Mouse (Mus musculus) forebrain, postnatal 0 days (tissue): ENCODE results near the gene Itga4. TPM values are rescaled to one million over a fixed set of nuclear protein-coding genes. Genes with fewer than 3 reads are reported as not detected.

Source experiments
- ATAC-seq: fragments of 200-750 bp; cut with Nextera tagmentation; 2 replicates; pipeline ENCODE4 v1.8.0; 2017; ENCODE audit warnings: mild to moderate bottlenecking, moderate library complexity
- DNase-seq: peaks from one replicate; pipeline ENCODE4 v3.0.0-alpha.2; 2015
- H3K27ac ChIP-seq: fragments of 300-500 bp; sonication (generic); 2 replicates; pipeline ENCODE4 v1.5.1; 2014; ENCODE audit warnings: low read depth, mild to moderate bottlenecking, antibody characterized with exemption, low read length, moderate library complexity, mixed read lengths
- H3K27me3 ChIP-seq: fragments of 300-500 bp; sonication (generic); 2 replicates; pipeline ENCODE4 v1.6.1; 2014; ENCODE audit warnings: mild to moderate bottlenecking, low read length, mixed read lengths; ENCODE audit not compliant: insufficient read depth
- H3K36me3 ChIP-seq: fragments of 300-500 bp; sonication (generic); 2 replicates; pipeline ENCODE4 v1.6.1; 2014; ENCODE audit warnings: mild to moderate bottlenecking, moderate library complexity; ENCODE audit not compliant: insufficient read depth
- H3K4me1 ChIP-seq: fragments of 300-500 bp; sonication (generic); 2 replicates; pipeline ENCODE4 v1.6.1; 2014; ENCODE audit warnings: antibody characterized with exemption; ENCODE audit not compliant: insufficient read depth
- H3K4me2 ChIP-seq: fragments of 300-500 bp; sonication (generic); 2 replicates; pipeline ENCODE4 v1.6.1; 2014; ENCODE audit warnings: low read depth, mild to moderate bottlenecking, moderate library complexity
- H3K4me3 ChIP-seq: fragments of 300-500 bp; sonication (generic); 2 replicates; pipeline ENCODE4 v1.5.1; 2014; ENCODE audit warnings: low read depth, low read length, mixed read lengths
- H3K9ac ChIP-seq: fragments of 300-500 bp; sonication (generic); 2 replicates; pipeline ENCODE4 v1.6.1; 2014; ENCODE audit warnings: mild to moderate bottlenecking
- H3K9me3 ChIP-seq: fragments of 300-500 bp; sonication (generic); 2 replicates; pipeline ENCODE4 v1.6.1; 2016; ENCODE audit warnings: low read length
- CTCF ChIP-seq: sonication (generic); IDR thresholded peaks from 2 replicates; pipeline ENCODE4 v1.5.1; 2016; ENCODE audit warnings: antibody characterized with exemption, control low read depth, low read depth
- WGBS: fragments of 180-500 bp; shearing (Covaris S2); extraction: QIAGEN DNeasy Blood & Tissue Kit; methylation state at CpG from one replicate; pipeline ENCODE4 v1.1.7; 2014; 5-methylcytosine and 5-hydroxymethylcytosine counted together
- polyA plus RNA-seq: library from polyadenylated mRNA; unstranded; fragments of >200 nt; fragmentation: Nextera tagmentation; extraction: Ambion mirVana; gene quantifications from 2 replicates; pipeline ENCODE4 v1.2.1, GENCODE M21; 2015
- total RNA-seq: library from RNA; depleted of rRNA; stranded (reverse); fragments of >200 nt; gene quantifications from 2 replicates; pipeline ENCODE4 v1.2.3, GENCODE M21; 2014

Gene Itga4
- total and polyA plus RNA-seq, 2 experiments from 2014 or later = 1.5 to 4.1 TPM

DNA sequence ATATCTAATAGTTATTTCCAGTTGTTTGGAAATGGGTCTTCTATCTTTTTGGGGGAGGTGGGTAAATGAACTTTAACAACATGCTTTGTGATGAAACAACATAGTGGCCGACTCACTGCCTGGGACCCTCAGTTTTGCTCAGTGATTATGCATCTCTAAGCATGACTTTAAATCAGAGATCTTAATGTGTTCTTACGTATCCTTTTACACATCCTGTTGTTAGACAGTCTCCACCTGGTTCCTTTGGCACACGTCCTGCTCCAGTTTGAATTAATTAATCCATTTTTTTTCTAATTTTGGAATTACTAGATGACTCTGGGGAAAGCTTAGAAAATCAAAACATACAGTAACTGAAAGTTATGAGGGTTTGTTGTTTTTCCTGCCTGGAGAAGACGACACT lies 57.3 kb downstream of the Itga4 start:
- DNase-seq (no peak), ATAC-seq (no peak)
- 56% methylated on average over 4 of the region's 4 CpGs for WGBS
- no peak for TF ChIP-seq CTCF
- Histone ChIP-seq H3K4me3 (no peak overlapping the region), H3K27me3 (no peaks in the 10 kb centered on the region), H3K4me1 (no peaks in the 10 kb centered on the region), H3K36me3 (no peaks in the 10 kb centered on the region), H3K9me3 (no peaks in the 10 kb centered on the region), H3K27ac (no peak overlapping the region), H3K9ac (no peak overlapping the region), H3K4me2 (no peak overlapping the region)

DNA sequence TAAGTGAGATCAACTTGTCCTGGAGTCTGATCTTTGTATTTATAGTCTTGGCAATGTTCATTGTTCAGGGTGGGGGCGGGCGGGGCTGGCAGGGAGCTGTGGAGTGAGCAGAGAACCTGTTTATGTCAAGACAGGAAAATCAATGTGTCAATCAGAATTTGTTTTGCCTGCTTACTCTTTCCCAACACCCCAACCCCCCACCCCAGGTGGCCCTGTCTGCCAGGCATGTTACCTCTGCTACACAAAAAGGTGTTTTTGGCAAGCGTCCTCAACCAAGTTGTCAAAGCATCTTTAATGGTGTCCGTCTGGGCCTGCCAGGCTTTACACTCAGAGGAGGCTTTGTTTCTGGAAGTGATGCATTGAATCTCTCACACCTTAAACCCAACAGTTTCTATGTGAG lies 59.9 kb downstream of the Itga4 start:
- H3K9me3 ChIP-seq = no peaks in the 10 kb centered on the region
- no peaks in the 10 kb centered on the region for H3K4me1 ChIP-seq
- no peaks in the 10 kb centered on the region for H3K27me3 ChIP-seq
- no peaks in the 10 kb centered on the region for H3K36me3 ChIP-seq
- 59% methylated on average over 4 of the region's 4 CpGs for WGBS
- no peak for TF ChIP-seq CTCF
- H3K9ac ChIP-seq = no peak overlapping the region
- no peak for DNase-seq
- no peak overlapping the region for H3K4me3 ChIP-seq
- no peak overlapping the region for H3K27ac ChIP-seq
- no peak for ATAC-seq
- no peak overlapping the region for H3K4me2 ChIP-seq

DNA sequence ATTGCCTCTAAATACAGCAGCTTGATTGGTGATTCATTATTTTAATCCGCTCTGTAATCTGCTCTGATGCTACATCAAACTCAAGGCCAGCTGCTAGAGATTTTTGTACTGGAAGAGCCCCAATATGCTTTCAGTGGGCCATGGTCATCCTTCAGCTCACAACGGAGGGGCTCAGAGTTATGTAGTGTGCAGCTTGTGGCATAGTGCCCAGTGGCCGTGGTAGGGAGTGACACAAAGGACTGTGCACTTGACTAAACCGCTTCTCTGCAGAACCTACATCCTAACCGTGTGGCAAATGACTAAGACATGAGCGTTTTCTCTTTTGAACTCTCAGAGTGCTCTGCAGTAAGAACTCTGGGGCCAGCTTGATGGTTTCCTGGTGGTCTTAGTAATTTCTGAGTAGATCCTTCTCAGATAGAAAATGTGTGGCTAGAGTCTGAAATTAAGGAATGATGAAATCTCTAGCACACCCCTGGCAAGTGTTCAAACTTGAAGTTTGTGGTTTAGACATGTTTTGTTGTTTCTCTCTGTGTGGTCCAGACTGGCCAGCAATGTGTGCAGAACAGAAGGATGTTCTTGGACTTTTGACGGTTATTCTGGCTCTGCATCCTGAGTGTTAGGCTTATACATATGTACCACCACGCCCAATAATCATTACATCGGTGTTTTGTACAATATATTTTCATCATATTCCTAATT lies 61.1 kb downstream of the Itga4 start:
- Histone ChIP-seq H3K9ac (no peak overlapping the region), H3K9me3 (no peaks in the 10 kb centered on the region), H3K4me1 (no peaks in the 10 kb centered on the region), H3K4me2 (no peak overlapping the region), H3K4me3 (no peak overlapping the region), H3K27ac (no peak overlapping the region), H3K36me3 (no peaks in the 10 kb centered on the region), H3K27me3 (no peaks in the 10 kb centered on the region)
- no peak for DNase-seq
- ATAC-seq = no peak
- no peak for TF ChIP-seq CTCF
- WGBS = 70% methylated on average over 9 of the region's 9 CpGs

GRCm38 (mm10) chr2:79328079-79328478 lies 72.9 kb downstream of the Itga4 start:
- Histone ChIP-seq H3K27ac (no peak overlapping the region), H3K9ac (no peak overlapping the region), H3K4me3 (no peak overlapping the region), H3K9me3 (no peaks in the 10 kb centered on the region), H3K27me3 (no peaks in the 10 kb centered on the region), H3K4me2 (no peak overlapping the region), H3K36me3 (no peaks in the 10 kb centered on the region), H3K4me1 (no peaks in the 10 kb centered on the region)
- ATAC-seq (no peak), DNase-seq (no peak)
- no peak for TF ChIP-seq CTCF
- WGBS = 38% methylated on average over 2 of the region's 2 CpGs

DNA sequence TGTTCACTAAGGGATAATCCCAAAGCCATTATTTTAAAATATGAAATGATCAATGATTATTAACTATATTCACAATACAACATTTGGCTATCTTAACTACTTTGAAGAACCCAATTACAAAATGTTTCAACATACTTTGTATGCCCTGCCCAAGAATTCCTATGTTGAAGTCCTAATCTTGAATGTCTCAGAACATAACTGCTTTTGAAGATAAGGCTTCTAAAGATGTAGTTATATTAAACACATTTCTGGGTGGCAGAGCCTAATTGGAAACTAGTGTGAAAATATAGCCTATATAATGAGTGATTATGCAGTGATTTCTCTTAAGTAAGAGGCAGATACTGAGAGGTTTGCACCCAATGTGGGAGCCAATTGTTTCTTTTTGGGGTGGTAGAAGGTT lies 79.4 kb downstream of the Itga4 start:
- Histone ChIP-seq H3K4me1 (no peaks in the 10 kb centered on the region), H3K9me3 (no peaks in the 10 kb centered on the region), H3K9ac (no peak overlapping the region), H3K27me3 (no peaks in the 10 kb centered on the region), H3K4me2 (no peak overlapping the region), H3K36me3 (no peaks in the 10 kb centered on the region), H3K27ac (no peak overlapping the region), H3K4me3 (no peak overlapping the region)
- TF ChIP-seq CTCF = no peak
- no peak for DNase-seq
- ATAC-seq = no peak

DNA sequence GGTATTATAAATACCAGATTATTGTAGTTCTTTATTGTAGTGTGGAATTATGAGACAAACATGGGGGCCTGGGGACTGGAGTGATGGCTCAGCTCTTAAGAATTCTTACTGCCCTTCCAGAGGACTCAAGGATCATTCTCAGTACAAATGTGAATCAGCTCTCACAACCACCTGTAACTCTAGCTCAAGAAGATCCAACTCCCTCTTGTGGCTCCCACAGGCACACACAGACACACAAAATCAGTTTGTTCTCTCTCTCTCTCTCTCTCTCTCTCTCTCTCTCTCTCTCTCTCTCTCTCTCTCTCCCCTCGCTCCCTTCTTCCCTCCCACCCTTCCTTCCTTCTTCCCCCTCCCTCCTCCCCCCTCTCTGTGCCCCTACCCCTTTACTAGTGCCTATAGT lies 80.9 kb downstream of the Itga4 start:
- 60% methylated on average over 1 of the region's 1 CpGs for WGBS
- ATAC-seq (no peak), DNase-seq (no peak)
- TF ChIP-seq CTCF = peak; percentile 15; the same call in 1 of the 2 replicates
- no peaks in the 10 kb centered on the region for H3K9me3 ChIP-seq
- H3K4me3 ChIP-seq = no peak overlapping the region
- H3K27me3 ChIP-seq = no peaks in the 10 kb centered on the region
- H3K4me2 ChIP-seq = no peak overlapping the region
- no peaks in the 10 kb centered on the region for H3K4me1 ChIP-seq
- H3K27ac ChIP-seq = no peak overlapping the region
- H3K36me3 ChIP-seq = no peaks in the 10 kb centered on the region
- no peak overlapping the region for H3K9ac ChIP-seq

DNA sequence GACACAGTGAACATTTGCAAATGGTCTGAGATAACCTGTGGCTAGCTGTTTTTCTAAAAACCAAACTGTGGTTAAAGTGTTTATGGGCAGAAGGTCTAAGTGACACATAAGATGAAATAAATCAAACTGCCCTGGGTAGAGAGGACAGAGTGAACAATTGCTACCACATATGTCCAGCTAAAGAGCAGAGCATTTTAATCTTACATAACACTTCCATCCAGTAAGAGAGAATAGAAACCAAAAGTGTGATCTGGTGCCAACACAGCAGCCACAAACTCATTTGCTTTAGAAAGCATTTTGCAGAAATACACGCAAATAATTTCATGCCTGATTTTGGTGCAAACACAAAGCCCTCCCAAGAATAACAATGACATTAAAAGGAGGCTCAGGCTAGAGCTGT lies 83.8 kb downstream of the Itga4 start:
- DNase-seq (no peak), ATAC-seq (no peak)
- H3K4me3 ChIP-seq = no peak overlapping the region
- H3K36me3 ChIP-seq = no peaks in the 10 kb centered on the region
- TF ChIP-seq CTCF = no peak
- 47% methylated on average over 1 of the region's 1 CpGs for WGBS
- H3K9me3 ChIP-seq = no peaks in the 10 kb centered on the region
- H3K9ac ChIP-seq = no peak overlapping the region
- H3K27ac ChIP-seq = no peak overlapping the region
- H3K27me3 ChIP-seq = no peaks in the 10 kb centered on the region
- no peak overlapping the region for H3K4me2 ChIP-seq
- no peaks in the 10 kb centered on the region for H3K4me1 ChIP-seq
